Mouse (Mus musculus) embryonic fibroblast, embryonic 13.5 days (primary cell): Measurements from ENCODE around the gene Riox2. TPM values are rescaled to one million over a fixed set of nuclear protein-coding genes. Genes with fewer than 3 reads are reported as not detected.

ENCODE experiments used
- H3K27ac ChIP-seq: 2 replicates; pipeline ENCODE4 v1.5.1; 2012; ENCODE audit warnings: low read length, control low read depth, inconsistent platforms; ENCODE audit not compliant: insufficient read depth
- H3K4me1 ChIP-seq: 2 replicates; pipeline ENCODE4 v1.6.1; 2011; ENCODE audit warnings: low read length; ENCODE audit not compliant: control insufficient read depth, insufficient read depth
- H3K4me3 ChIP-seq: 2 replicates; pipeline ENCODE4 v1.5.1; 2011; ENCODE audit warnings: mild to moderate bottlenecking, control low read depth, low read length; ENCODE audit not compliant: insufficient read depth
- CTCF ChIP-seq: IDR thresholded peaks from 2 replicates; pipeline ENCODE4 v1.5.1; 2011; ENCODE audit warnings: mild to moderate bottlenecking, control low read depth, low read length, moderate library complexity, borderline replicate concordance; ENCODE audit not compliant: insufficient read depth
- POLR2A ChIP-seq: IDR thresholded peaks from 2 replicates; pipeline ENCODE4 v1.6.1; 2011; ENCODE audit warnings: low read depth, mild to moderate bottlenecking, control low read depth, low read length, moderate library complexity
- polyA plus RNA-seq: library from polyadenylated mRNA; stranded (reverse); fragments of >200 nt; gene quantifications from 2 replicates; pipeline ENCODE4 v1.2.4, GENCODE M21; 2011; ENCODE audit warnings: low read depth; ENCODE audit not compliant: missing spikeins, insufficient read length

Riox2 gene
- polyA plus RNA-seq, 1 experiment: 27.7 TPM

DNA sequence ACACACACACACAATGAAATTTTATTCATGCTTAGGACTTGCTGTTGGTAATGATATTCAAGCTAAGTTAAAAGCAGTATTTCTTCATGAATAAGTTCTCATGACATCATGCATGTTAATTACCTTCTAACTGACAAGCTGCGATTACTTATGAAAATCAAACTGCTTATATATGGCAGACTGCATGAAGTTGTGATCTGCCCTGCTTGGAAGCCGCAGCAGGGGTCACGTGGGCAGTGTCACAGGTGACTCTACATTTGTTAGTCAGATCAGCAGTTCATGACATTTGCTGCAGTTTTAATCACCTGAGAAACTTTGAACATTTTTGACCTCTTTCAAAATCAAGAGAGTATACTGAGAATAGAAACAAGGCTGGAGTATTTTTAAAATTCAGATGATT, 69.4 kb downstream of the Riox2 start:
- H3K27ac ChIP-seq: no peak overlapping the region
- H3K4me1 ChIP-seq: no peaks in the 10 kb centered on the region
- TF ChIP-seq POLR2A: no peak
- no peak for TF ChIP-seq CTCF
- H3K4me3 ChIP-seq: no peak overlapping the region

DNA sequence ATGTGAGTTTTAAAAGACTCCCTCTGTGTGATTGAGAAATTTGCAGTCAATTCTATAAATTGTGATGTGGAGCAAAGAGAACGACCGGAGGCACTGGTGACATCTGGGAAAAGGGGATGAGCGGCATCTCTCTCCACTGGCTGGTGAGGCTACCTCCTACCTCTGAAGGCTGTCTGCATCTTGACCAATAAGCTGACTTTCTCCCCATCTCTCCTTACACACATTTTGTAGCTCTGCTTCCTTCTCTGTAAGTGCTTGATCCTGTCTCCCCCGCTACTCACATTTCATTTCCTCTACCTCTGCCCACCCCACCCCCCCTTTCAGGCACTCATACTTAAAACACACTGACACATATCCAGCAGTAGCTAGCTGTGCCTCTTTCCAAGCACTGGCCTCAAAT, 69.8 kb downstream of the Riox2 start:
- Histone ChIP-seq H3K4me1 (no peaks in the 10 kb centered on the region), H3K4me3 (no peak overlapping the region), H3K27ac (no peak overlapping the region)
- TF ChIP-seq CTCF (no peak), POLR2A (no peak)

Other genes starting within 250 kb of the Riox2 start
- gene Olfr201, start 199.1 kb upstream of the Riox2 start, polyA plus RNA-seq: not detected in 2 replicates
- not detected in 2 replicates for gene Olfr202, start 185.0 kb upstream of the Riox2 start, polyA plus RNA-seq
- not detected in 2 replicates for gene Olfr203, start 172.9 kb upstream of the Riox2 start, polyA plus RNA-seq
- gene Olfr204, start 153.5 kb upstream of the Riox2 start, polyA plus RNA-seq: not detected in 2 replicates
- gene Olfr205, start 140.6 kb upstream of the Riox2 start, polyA plus RNA-seq: not detected in 2 replicates
- gene Olfr206, start 122.5 kb upstream of the Riox2 start, polyA plus RNA-seq: not detected in 2 replicates
- gene Olfr209, start 107.8 kb upstream of the Riox2 start, polyA plus RNA-seq: not detected in 2 replicates
- gene Gabrr3, start 64.4 kb upstream of the Riox2 start, polyA plus RNA-seq: not detected in 2 replicates
- gene Crybg3, start 129.2 kb downstream of the Riox2 start, polyA plus RNA-seq: 14.1 and 16.4 TPM in 2 replicates
- gene Arl6, start 167.6 kb downstream of the Riox2 start, polyA plus RNA-seq: 14.8 and 18.7 TPM in 2 replicates